Mouse (Mus musculus): Measurements from ENCODE around the gene Slc25a33.
A peak's percentile ranks its signal among the peaks of the same experiment; 100 is the strongest.

Gene Slc25a33

GRCm38 (mm10) chr4:149697506-149698196 lies 76.4 kb downstream of the Slc25a33 start:
- DNase-seq (ENCODE audit: low read depth, low spot score): peak; percentile 86

- peak; percentile 77 for DNase-seq (ENCODE audit: low read depth, low spot score)
Measured at GRCm38 (mm10) chr4:149696189-149696971, 77.7 kb downstream of the Slc25a33 start.

Data from A20 (cell line).